Mouse (Mus musculus): ENCODE measurements at regions not wholly inside any gene's neighbourhood (a gene's known extent, or its start where the extent isn't known, plus 50 kb on each side); places are given as distances from the start of the nearest gene placed in this dataset.

DNA sequence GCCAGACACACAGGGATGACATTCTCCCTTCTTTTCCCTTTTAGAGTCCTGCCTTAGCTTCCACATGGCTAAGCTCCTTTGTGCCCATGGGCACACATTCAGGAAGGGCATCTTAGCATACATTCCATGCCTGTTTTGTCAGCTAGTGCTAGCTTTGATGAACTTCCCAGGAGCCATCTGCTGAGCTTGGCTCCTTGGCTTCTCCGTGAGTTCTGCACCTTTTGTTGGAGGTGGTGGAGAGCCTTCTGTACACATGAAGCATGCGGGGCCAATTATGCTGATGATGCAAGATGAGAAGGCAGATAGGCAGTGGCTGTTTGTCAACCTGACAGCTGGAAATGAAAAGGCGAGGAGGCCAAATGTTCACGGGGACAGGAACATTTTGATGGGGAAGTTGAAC, 304.4 kb upstream of the Clnk start:
- no peak for TF ChIP-seq POLR2A (IDR thresholded peaks at IDR 0.05; ENCODE audit: control insufficient read depth, low read depth, low read length)
- TF ChIP-seq CTCF (IDR thresholded peaks at IDR 0.05; ENCODE audit: control insufficient read depth, insufficient read depth, insufficient replicate concordance, low read depth, low read length) = no peak
